Mouse (Mus musculus): Measurements from ENCODE around the gene Nup210l.

- no peak for TF ChIP-seq CTCF (IDR thresholded peaks at IDR 0.05; ENCODE audit: borderline replicate concordance, insufficient read depth, low read depth, low read length)
- TF ChIP-seq POLR2A (IDR thresholded peaks at IDR 0.05; ENCODE audit: borderline replicate concordance, insufficient read depth, low read length) = no peak
Observed at GRCm38 (mm10) chr3:90254419-90255193, 150.7 kb downstream of the Nup210l start.
